Mouse (Mus musculus): ENCODE data around the gene Stat1.
A peak's percentile ranks its signal among the peaks of the same experiment; 100 is the strongest.

Gene Stat1

GRCm38 (mm10) chr1:52163707-52164457 is 44.6 kb downstream of the Stat1 start:
- Histone ChIP-seq H3K27me3 (ENCODE audit: control insufficient read depth, insufficient read depth, low read length, poor library complexity, severe bottlenecking) (no peaks in the 10 kb centered on the region), H3K36me3 (ENCODE audit: control insufficient read depth, insufficient read depth, low read length, poor library complexity, severe bottlenecking) (peaks cover 22% of the 10 kb centered on the region)
- no peak for DNase-seq (ENCODE audit: low read depth, low spot score)

DNA sequence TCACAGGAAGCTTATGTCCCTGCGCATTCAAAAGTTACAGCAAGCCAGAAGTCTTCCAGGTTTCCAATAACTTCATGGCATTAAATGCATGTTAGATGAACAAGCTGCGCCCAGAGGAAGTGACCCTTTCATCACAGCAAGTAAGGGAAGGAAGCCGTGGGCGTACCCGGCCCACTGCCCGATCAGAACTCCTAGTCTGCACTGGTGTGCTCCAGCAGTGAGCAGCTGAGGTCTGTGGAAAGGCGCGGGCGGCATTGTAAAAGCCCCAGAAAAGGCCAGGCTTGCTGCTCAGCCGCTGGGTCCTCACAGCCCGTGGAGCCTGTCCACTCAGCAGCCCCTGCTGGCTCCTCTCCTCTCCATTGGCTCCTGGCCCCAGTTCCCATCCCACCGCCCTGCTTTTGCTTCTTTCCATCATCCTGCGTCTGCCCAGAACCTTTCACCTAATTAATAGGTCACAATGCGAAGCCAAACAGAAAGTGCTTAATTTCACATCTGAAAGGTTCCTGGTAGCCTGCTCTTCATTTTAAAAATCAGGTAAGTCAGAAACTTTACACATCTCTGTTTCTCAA is 47.5 kb downstream of the Stat1 start:
- peak; percentile 28 for DNase-seq (ENCODE audit: low read depth, low spot score)

DNA sequence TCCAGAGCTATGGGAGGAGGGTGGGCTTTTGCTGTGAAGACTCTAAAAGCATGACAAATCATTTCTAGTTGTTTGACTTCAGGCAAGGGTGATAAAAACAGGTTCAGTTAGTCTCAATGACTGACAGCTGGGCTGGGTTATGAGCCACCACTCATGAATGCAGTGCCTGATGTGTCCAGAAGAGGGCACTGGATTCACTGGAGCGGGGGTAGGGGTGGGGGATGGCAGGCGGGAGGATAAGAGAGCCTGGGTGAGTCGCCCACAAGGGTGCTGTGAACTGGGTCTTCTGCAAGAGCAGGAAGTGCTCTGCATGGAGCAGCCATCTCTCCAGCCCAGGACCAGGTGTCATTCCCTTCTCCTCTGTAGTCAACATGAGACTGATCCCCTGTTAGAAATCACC is 50.8 kb downstream of the Stat1 start:
- peak; percentile 71 for DNase-seq (ENCODE audit: low read depth, low spot score)
- Histone ChIP-seq H3K36me3 (ENCODE audit: control insufficient read depth, insufficient read depth, low read length, poor library complexity, severe bottlenecking) (peaks cover 8% of the 10 kb centered on the region; the same call in 1 of the 2 replicates), H3K27me3 (ENCODE audit: control insufficient read depth, insufficient read depth, low read length, poor library complexity, severe bottlenecking) (no peaks in the 10 kb centered on the region)

More for the DNA sequence above, 47.5 kb downstream of the Stat1 start:
- H3K27me3 ChIP-seq (ENCODE audit: control insufficient read depth, insufficient read depth, low read length, poor library complexity, severe bottlenecking), result no peaks in the 10 kb centered on the region
- H3K36me3 ChIP-seq (ENCODE audit: control insufficient read depth, insufficient read depth, low read length, poor library complexity, severe bottlenecking), result peaks cover 19% of the 10 kb centered on the region

DNA sequence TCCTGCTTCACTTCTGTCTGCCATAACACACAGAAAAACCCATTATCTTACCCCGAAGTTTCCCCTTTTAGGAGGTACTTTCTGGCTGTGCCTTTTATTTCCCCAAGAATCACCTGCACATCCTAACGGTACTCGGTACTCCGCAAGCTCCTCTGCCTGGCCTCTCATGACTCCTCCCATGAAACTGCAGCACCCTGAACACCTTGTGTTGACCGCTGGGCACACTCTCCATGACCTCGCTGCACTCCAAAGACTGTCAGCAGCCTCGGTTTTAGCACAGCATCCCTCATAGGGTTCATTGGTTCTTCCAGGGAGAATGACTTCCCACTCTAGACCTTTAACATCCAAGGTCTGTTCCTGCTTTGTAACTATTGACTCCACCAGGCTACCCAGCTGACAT is 51.5 kb downstream of the Stat1 start:
- DNase-seq (ENCODE audit: low read depth, low spot score), result no peak
- peaks cover 6% of the 10 kb centered on the region; the same call in 1 of the 2 replicates for H3K36me3 ChIP-seq (ENCODE audit: control insufficient read depth, insufficient read depth, low read length, poor library complexity, severe bottlenecking)
- H3K27me3 ChIP-seq (ENCODE audit: control insufficient read depth, insufficient read depth, low read length, poor library complexity, severe bottlenecking), result no peaks in the 10 kb centered on the region

GRCm38 (mm10) chr1:52171271-52171670 is 52.0 kb downstream of the Stat1 start:
- Histone ChIP-seq H3K27me3 (ENCODE audit: control insufficient read depth, insufficient read depth, low read length, poor library complexity, severe bottlenecking) (no peaks in the 10 kb centered on the region), H3K36me3 (ENCODE audit: control insufficient read depth, insufficient read depth, low read length, poor library complexity, severe bottlenecking) (peaks cover 3% of the 10 kb centered on the region; the same call in 1 of the 2 replicates)
- no peak for DNase-seq (ENCODE audit: low read depth, low spot score)

- DNase-seq (ENCODE audit: low read depth, low spot score), result no peak
Observed at GRCm38 (mm10) chr1:52175321-52175720, 56.1 kb downstream of the Stat1 start.

GRCm38 (mm10) chr1:52175983-52176382 is 56.7 kb downstream of the Stat1 start:
- 0 out of 2 replicates have a peak, but pooled peaks cover 1% of the 10 kb centered on the region for H3K36me3 ChIP-seq (ENCODE audit: control insufficient read depth, insufficient read depth, low read length, poor library complexity, severe bottlenecking)
- no peaks in the 10 kb centered on the region for H3K27me3 ChIP-seq (ENCODE audit: control insufficient read depth, insufficient read depth, low read length, poor library complexity, severe bottlenecking)
- no peak for DNase-seq (ENCODE audit: low read depth, low spot score)

More at GRCm38 (mm10) chr1:52175321-52175720, 56.1 kb downstream of the Stat1 start:
- Histone ChIP-seq H3K27me3 (ENCODE audit: control insufficient read depth, insufficient read depth, low read length, poor library complexity, severe bottlenecking) (no peaks in the 10 kb centered on the region), H3K36me3 (ENCODE audit: control insufficient read depth, insufficient read depth, low read length, poor library complexity, severe bottlenecking) (no peaks in the 10 kb centered on the region)

GRCm38 (mm10) chr1:52176999-52177398 is 57.8 kb downstream of the Stat1 start:
- Histone ChIP-seq H3K27me3 (ENCODE audit: control insufficient read depth, insufficient read depth, low read length, poor library complexity, severe bottlenecking) (no peaks in the 10 kb centered on the region), H3K36me3 (ENCODE audit: control insufficient read depth, insufficient read depth, low read length, poor library complexity, severe bottlenecking) (0 out of 2 replicates have a peak, but pooled peaks cover 1% of the 10 kb centered on the region)
- no peak for DNase-seq (ENCODE audit: low read depth, low spot score)

DNA sequence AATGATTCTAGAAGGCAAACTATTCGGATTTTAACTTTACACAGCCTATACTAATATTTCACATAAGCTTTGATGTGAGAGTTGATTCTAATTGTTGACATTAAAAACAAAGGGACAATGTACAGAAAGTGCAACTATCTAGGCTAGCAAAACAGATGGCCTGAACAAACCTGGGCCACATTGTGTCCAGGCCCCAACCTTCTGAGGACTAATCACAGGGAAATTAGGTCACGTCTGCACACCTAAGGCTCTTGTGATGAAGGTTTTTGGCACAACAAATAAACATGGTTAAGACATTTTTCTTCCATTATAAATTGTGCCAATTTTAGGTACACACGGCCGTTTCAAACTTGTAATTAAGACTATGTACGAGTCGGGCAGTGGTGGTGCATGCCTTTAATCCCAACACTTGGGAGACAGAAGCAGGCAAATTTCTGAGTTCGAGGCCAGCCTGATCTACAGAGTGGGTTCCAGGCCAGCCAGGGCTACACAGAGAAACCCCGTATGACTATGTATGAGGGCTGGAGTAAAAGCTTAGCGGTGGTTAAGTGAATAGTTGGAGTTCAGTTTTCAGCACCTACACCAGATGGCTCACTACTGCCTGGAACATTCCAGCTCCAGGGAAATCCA is 60.8 kb downstream of the Stat1 start:
- H3K27me3 ChIP-seq (ENCODE audit: control insufficient read depth, insufficient read depth, low read length, poor library complexity, severe bottlenecking), result no peaks in the 10 kb centered on the region
- 0 out of 2 replicates have a peak, but pooled peaks cover 1% of the 10 kb centered on the region for H3K36me3 ChIP-seq (ENCODE audit: control insufficient read depth, insufficient read depth, low read length, poor library complexity, severe bottlenecking)
- DNase-seq (ENCODE audit: low read depth, low spot score), result no peak

GRCm38 (mm10) chr1:52181994-52182393 is 62.8 kb downstream of the Stat1 start:
- no peaks in the 10 kb centered on the region for H3K27me3 ChIP-seq (ENCODE audit: control insufficient read depth, insufficient read depth, low read length, poor library complexity, severe bottlenecking)
- DNase-seq (ENCODE audit: low read depth, low spot score), result no peak
- 0 out of 2 replicates have a peak, but pooled peaks cover 1% of the 10 kb centered on the region for H3K36me3 ChIP-seq (ENCODE audit: control insufficient read depth, insufficient read depth, low read length, poor library complexity, severe bottlenecking)

GRCm38 (mm10) chr1:52182992-52183391 is 63.8 kb downstream of the Stat1 start:
- Histone ChIP-seq H3K27me3 (ENCODE audit: control insufficient read depth, insufficient read depth, low read length, poor library complexity, severe bottlenecking) (no peaks in the 10 kb centered on the region), H3K36me3 (ENCODE audit: control insufficient read depth, insufficient read depth, low read length, poor library complexity, severe bottlenecking) (0 out of 2 replicates have a peak, but pooled peaks cover 4% of the 10 kb centered on the region)
- DNase-seq (ENCODE audit: low read depth, low spot score), result no peak
